Mouse (Mus musculus) heart, postnatal 0 days (tissue): ENCODE data around the gene Dcdc2a.

Experiments
- CTCF ChIP-seq: IDR thresholded peaks from 2 replicates; pipeline ENCODE4 v1.5.1; 2016; ENCODE audit warnings: antibody characterized with exemption, control low read depth, low read depth
- EP300 ChIP-seq: IDR thresholded peaks from 2 replicates; pipeline ENCODE4 v1.6.1; 2016; ENCODE audit warnings: antibody characterized with exemption, low read depth

DNA sequence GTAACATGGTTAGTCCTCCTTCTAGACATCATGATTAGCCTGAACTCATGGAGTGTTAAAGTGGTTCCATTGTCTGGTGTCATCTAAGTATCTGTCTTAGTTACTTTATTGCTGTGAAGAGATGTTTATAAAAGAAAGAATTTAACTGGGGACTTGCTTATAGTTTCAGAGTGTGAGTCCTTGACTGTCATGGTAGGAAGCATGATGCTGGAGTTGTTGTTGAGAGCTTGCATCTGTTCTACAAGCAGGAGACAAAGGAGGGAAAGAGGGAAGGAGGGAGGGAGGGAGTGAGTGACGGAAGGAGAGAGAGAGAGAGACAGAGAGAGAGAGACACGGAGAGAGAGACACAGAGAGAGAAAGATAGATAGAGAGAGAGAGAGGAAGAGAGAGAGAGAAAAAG lies 90.4 kb downstream of the Dcdc2a start:
- TF ChIP-seq EP300 (no peak), CTCF (no peak)
